Mouse (Mus musculus): ENCODE results near the gene Jun.

GRCm38 (mm10) chr4:95075591-95076002, 23.6 kb upstream of the Jun start:
- TF ChIP-seq HCFC1 (IDR thresholded peaks at IDR 0.05; ENCODE audit: borderline replicate concordance, insufficient read depth, low read length) (no peak), MAFK (IDR thresholded peaks at IDR 0.05; ENCODE audit: insufficient read depth, low read depth, low read length) (no peak)

All from ES-E14 (cell line).